Mouse (Mus musculus) left cerebral cortex, adult 11 months (tissue): ENCODE data around the gene Fut4.
A peak's percentile ranks its signal among the peaks of the same experiment; 100 is the strongest.

Experiments
- DNase-seq: peaks from one replicate; pipeline ENCODE4 v3.0.0; 2022; ENCODE audit warnings: low spot score

Fut4 gene

DNA sequence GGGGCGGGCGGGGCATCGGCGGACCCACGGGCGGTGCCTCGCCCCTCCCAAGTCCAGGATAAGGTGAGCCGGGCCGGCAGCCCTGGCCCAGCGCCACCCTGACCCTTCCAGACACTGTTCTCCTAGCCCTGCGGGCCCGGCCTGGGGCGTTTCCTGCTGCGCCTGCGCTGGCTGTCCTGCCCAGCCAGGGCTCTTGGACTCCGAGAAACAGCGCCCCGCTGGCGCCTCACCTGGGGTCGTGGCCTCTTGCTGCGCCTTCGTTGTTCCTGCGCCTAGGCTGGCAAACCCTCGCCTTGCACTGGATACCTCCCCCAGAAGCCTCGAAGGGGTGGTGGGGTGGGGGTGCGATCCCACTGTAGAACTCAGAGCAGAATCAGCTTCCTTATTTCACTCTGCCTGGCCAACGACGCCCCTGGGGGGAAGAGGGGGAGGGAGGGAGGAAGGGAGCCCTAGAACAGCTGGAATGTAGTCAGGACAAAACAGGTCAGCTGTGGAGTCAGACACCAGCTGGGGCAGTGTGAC, at the start of gene Fut4:
Gene Fut4, minus strand, starts transcription at position 393 of the 522 bp plus-strand sequence.
- no peak for DNase-seq

DNA sequence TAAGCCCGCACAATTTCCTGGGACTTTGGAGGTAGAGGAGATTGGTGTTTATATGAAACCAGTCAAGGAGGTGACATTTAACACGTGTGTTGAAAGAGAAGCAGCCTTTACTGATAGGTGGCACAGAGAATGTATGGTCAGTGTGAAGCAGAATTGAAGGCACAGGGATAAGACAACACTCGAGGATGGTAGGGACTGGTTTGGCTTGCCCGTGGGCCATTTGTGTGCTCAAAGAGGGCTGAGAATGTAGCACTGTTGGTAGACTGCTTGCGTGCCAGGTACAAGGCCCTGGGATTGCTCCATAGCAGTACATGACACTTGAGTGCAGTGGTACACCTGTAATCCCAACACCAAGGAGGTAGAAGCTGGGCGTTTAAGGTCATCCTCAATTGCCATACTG, 35.2 kb upstream of the Fut4 start:
- DNase-seq = no peak

DNA sequence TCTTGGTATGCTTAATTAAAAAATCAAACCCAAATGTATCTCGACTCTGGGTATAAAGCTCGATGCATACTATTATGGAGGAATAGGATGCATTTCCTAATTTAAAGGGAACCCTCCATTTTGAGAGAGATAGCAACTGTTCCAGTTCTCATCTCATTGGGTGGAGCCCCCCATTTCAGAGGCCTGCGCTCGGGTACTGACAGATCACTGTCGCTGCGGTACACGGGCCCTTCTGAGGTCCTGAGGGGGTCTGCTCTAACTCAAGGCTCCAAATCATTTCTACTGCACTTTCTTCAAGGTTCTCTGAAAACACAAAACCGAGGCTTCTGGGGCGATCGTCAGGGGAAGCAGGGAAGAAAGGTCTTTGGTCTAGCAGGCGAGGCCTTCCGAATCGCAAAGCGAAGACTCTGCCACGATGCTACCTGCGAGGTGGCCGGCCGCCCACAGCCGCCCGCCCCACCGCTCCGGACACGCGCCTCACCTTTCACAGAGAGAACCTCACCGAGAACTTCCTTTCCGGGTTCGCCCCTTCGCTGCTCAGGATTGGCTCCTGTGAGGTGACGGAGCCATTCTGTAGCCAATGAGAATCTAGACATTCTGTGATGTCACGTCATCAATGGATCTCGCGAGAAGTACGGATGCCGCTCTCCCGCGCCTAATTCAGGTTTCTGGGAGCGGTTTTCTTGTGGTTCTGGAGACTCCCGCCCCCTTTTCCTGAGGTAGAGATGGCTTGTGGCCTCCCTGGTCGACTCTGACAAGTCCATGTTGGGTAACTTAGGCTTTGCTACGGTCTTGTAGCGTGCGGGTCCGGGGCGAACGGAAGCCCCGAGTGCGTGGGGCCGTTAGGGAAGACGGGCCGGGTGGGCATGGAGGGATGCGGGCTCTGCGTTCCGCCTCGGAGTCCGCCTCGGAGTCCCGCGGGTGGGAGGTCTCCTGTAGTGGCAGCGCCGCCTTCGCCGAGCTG, 32.1 kb upstream of the Fut4 start, which contains the start of the genes Mre11a and Ankrd49:
Gene Mre11a, plus strand, starts transcription at position 616 of the 964 bp plus-strand sequence.
Gene Ankrd49, minus strand, starts transcription at position 818 of the 964 bp plus-strand sequence.
- DNase-seq = peak; percentile 94

- DNase-seq = no peak
Observed at GRCm38 (mm10) chr9:14778341-14778740, 26.1 kb upstream of the Fut4 start.

DNA sequence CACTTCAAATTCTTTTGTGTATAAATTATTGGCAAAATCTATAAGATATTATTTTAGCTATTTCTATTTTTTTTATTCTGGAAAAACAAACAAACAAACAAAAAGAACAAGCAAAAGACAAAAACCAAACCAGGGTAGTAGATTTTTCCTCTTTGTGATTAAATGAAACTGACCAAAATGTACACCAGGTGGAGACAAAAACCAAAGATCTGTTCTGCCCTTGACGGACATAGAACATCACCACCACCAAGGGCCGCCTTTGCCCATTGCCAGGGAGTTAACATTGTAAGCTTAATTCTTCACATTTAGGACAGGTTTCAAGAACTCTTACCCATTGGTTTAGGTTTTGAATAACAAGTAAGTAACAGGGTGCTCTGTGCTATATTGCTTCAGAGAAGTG, 21.6 kb upstream of the Fut4 start:
- DNase-seq = no peak

DNA sequence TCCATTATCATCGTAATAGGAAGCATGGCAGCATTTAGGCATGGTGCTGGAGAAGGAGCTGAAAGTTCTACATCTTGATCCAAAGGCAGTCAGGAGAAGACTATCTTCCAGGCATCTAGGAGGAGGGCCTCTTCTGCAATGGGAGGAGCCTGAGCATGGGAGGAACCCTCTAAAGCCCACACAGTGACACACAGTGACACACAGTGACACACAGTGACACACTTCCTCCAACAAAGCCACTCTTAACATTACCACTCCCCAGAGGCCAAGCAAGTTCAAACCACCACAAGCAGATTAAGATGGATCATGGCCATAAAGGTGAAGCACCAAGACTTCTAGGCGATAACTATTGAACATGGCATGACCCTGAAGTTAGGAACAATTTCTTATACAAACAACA, 19.9 kb upstream of the Fut4 start:
- DNase-seq = no peak

GRCm38 (mm10) chr9:14770803-14771471, 18.7 kb upstream of the Fut4 start, which contains the start of gene 1700012B09Rik:
TSS of gene 1700012B09Rik (minus strand) at chr9:14771030.
- DNase-seq = no peak

- no peak for DNase-seq
Observed at GRCm38 (mm10) chr9:14769811-14770210, 17.6 kb upstream of the Fut4 start.

DNA sequence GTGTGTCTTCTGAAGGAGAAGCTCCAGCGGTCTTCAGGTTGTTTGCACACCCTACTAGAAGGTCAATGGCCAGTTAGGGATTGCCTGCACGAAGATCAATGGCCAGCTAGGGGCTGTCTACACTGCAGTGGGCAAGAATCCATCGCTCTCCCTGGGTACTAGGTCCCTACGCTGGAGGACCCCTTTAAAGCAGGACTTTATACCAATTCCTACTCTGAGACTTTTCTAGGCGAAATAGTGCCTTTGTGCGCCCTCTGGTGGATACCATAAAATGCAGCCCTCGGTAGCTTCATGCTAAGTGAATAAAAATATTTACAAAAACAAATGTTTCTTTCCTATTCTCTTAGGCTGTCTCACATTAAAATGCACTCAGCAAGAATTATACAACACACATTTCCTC, 12.6 kb upstream of the Fut4 start:
- DNase-seq = no peak

- DNase-seq = no peak
Observed at GRCm38 (mm10) chr9:14759261-14759660, 7.1 kb upstream of the Fut4 start.

DNA sequence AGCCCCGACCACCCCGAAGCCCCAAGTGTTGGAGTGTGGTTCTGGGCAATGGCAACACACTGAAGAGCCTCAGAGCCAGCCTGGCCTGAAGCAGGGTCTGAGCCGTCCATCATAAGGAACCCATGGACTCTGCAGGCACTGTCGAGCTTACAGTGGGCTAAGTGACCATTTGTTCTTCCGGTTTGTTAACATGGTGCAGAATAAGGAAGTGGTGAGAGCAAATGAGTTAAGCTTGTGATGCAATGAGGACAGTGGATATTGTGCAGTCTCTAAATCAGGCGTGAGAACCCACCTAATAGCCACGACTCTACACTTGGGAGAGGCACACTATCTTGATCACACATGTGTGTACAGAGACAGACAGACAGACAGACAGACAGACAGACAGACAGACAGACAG, 6.4 kb upstream of the Fut4 start:
- no peak for DNase-seq

GRCm38 (mm10) chr9:14754469-14754868, 2.3 kb upstream of the Fut4 start:
- DNase-seq = no peak

GRCm38 (mm10) chr9:14753947-14754346, 1.8 kb upstream of the Fut4 start:
- DNase-seq = no peak

- no peak for DNase-seq
Observed at GRCm38 (mm10) chr9:14751503-14752000, 641 bp downstream of the Fut4 start.

GRCm38 (mm10) chr9:14750901-14751502, 1.2 kb downstream of the Fut4 start:
- DNase-seq = no peak

- DNase-seq = no peak
Observed at GRCm38 (mm10) chr9:14740151-14740924, 11.9 kb downstream of the Fut4 start, which contains the start of gene Piwil4. TSS of gene Piwil4 (minus strand) at chr9:14740733.

DNA sequence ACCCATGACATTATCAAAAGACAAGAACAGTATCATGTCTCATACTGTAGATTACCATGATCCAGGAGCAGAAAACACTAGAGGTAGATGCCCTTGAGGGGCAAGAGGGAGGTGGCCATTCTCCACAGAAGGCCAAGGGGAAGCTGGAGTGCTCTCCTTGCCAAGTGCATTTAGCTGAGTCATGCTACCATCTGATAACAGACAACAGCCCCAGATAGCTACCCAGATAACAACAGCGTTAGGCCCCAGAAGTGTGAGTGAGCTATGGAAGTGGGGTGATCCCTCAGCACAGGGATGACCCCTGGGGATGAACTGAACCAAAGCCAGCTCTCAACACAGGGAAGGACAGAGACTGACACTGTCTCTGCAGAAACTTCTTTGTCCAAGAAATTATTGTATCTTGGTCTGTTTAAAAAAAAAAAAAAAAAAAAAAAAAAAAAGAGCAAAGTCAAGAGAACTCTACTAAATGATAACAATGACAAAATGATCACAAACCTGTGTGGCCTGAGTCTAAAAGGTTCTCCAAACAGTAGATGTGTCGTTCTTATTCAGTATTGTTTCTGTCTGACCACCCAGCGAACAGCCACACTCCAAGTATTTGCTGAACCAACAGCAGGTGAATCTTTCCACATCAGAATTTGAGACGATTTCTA, 12.6 kb downstream of the Fut4 start:
- DNase-seq = no peak

DNA sequence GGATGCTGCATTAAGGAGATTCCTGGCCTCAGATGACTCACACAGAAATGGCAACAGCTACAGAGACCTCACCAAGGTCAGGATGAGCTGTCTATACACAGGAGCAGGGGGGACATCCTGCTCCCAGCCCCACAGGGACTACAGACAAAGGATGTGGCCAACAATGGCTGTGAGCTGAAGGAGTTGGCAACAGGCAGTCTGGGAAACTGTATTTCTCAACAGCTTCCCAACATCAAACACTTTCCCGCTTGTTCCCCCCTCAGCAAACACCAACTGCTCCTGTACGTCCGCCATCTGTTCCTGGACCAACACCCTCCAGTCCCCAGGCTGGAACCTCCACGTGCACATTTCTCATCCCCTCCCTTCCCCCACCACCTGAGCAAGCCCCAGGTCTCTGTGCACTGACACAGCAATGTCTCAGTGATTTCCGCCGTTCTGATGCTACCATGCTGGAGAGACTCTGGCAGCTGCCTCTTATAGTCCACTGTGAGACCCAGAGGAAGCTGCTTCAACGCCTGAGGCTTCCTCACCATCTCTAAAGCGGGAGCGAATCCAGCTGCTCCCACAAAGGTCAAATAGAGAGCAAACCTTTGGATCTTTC, 21.2 kb downstream of the Fut4 start:
- no peak for DNase-seq

DNA sequence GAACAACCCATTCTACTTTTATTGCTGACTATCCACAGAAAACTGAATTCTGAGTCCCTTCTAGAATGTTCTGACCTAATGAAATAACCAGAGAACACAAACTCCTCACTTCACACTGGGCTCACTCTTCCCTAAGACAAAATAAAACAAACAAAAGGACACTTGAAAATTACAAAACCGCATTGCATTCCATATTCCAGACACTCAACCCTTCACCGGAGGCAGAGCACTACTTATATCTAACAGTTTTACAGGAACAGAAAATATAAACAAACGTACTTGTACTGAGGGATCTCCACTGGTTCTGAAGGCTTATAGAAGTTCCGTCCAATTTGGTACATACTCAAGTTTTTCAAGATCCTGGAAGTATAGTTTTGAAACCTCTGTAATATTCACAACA, 23.8 kb downstream of the Fut4 start:
- no peak for DNase-seq

- no peak for DNase-seq
Observed at GRCm38 (mm10) chr9:14726629-14727028, 25.6 kb downstream of the Fut4 start.
